Mouse (Mus musculus) kidney, postnatal 36 days (tissue): ENCODE measurements around the gene Jak3.

Source experiments
- DNase-seq, 2 experiments: peaks; one replicate each; pipeline ENCODE4 v3.0.0; 2021 to 2022; ENCODE audit warnings: mixed read lengths in 2 of 2

The Jak3 gene

DNA sequence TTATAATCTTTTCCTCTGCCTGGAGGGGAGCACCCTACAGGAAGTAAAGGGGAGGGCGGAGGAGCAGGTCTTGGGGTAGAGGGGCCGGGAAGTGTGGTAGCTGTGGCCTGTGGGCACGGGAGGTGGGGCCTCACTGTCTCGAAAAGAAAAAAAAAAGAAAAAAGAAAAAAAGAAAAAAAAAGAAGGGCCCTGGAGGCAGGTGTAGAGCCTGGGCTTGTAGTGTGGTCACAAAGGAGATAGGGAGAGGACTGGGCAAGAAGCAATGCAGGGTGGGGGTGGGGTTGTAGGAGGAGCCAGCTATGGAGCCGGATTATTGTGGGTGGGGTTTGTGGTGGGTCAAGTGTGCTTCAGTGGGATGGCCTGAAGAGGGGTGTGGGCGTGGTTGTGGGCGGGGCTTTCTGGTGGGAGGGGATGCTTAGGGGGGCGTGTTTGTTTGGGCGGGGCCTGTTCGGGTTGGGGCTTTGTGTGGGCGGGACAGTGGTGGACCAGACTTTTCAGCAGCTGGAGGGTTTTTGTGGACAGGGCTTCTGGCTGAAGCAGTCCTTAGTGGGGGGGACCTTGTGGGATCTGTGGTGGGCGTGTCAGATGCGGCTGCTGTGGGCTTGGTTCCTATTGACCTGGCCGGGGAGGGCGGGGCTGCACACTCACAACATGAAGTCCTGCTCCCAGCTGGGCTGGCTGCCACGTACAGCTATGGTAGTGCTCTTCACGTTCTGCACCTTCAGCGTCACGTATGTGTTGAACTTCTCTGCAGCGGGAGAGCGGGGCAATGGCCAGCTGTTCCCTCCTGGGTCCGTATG, 10.6 kb upstream of the Jak3 start:
- DNase-seq: peak; percentile 53 to 75

DNA sequence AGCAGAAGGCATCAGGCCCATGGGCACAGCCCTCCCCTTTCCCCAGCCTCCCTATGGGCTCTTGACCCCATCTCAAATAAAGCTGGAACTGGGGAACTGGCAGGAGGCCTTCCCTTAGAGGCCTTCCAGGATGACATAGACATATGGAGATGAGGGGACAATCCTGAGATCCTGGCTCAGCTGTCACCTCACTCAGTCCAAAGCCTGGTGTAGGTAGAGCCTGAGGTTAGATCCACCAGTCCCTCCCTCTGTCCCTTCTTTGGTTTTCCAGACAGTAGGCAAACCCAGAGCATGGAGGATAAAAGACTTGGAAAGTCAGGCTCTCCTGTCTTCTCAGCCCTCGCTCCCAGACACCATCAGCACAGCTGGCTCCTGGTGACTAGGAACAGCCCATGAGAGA, 9.2 kb upstream of the Jak3 start:
- no peak for DNase-seq

- no peak for DNase-seq
These were observed 8.8 kb upstream of the Jak3 start for GRCm38 (mm10) chr8:71667256-71667655.

GRCm38 (mm10) chr8:71668220-71668975, 7.7 kb upstream of the Jak3 start:
- peak; percentile 39 to 57 for DNase-seq

DNA sequence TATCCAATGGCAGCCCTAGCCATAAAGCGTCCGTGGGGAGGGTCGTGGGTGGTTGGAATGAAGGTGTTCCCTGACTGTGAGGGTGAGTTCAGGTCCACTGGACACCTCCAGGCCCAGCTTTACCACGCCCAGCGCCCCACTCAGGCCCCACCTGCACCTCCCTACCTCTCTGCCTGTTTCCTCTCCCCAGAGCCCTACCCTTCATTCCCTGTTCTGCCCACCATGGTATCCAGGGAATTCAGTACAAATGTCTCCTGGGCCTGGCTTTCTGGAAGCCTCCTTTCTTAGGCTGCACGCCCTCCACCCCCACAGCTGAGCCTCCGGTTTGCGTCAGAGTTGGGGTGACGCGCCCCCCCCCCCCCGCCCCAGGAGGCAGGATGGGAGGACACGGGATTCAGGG, 5.9 kb upstream of the Jak3 start:
- no peak for DNase-seq

GRCm38 (mm10) chr8:71670621-71671548, 5.2 kb upstream of the Jak3 start:
- peak; percentile 55 to 65 for DNase-seq

DNA sequence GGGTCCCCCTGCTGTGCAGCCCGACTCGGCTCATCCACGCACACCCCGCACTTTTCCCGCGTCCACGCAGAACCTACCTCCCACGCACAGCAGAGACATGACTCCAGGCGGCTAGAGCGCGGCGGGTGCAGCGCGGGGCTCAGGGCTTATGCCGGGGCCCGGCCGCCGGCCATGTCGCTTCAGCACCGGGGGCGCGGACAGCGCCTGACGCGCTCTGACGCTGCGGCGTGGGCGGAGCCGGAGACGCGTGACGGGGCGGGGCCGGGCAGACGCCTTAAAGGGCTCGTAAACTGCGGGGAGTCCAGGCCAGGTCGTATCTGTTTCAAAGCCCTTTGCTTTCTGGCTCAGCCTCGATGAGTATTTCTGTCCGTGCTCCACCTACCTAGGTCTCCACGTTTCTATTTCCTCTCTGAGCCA, 4.5 kb upstream of the Jak3 start, which contains the start of gene Unc13a:
Gene Unc13a, minus strand, starts transcription at position 209 of the 417 bp plus-strand sequence.
- DNase-seq: peak; percentile 85 to 96

DNA sequence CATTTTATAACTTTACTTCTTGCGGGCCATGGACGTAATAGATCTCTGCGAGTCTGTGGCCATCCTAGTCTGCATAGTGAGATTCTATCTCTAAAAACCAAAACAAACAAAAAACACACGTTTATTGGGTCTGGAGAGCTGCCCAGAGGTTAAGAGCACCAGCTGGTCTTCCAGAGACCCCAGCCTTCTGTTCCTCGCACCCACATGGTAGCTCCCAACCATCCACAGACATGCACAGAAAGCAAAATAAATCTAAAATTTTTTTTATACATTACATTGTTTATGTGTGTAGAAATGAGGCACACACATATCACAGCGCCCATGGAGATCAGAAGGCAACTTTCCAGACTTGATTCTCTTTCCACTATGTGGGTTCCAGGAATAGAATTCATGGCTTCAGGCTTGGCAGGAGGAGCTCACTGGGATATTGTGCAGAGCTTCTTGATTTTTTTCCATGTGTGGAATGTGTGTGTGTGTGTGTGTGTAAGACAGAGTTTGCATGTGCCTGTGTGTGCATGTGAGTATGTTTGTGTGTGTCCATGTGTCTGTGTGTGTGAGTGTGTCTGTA, 3.8 kb upstream of the Jak3 start:
- no peak for DNase-seq

- no peak for DNase-seq
These were observed 2.0 kb upstream of the Jak3 start for GRCm38 (mm10) chr8:71674071-71674470.

DNA sequence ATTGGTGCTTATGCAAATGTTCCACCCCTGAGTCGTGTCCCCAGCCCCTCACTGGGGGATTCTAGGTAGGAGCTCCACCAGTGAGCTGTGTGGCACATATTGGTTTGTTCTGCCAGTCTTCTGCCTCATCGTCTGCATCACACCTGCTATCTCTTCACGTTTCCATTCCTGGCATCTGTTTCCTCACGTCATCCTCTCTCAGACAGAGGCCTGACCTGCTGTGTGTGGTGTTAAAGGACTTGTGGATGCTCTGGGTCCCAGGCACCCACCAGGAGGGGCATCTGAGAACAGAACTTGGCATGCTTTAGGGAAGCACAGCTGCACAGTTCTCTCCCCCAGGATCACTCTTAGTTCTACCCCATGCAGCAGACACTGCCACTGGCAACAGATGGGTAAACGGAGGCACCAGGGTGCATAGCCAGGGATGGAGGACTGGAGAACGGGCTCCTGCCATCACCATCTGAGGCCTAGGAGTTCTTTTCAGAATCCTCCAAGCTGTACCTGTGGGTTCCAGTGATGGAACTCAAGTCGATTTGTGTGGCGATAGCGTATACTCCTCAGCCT, 558 bp upstream of the Jak3 start:
- DNase-seq: no peak

DNA sequence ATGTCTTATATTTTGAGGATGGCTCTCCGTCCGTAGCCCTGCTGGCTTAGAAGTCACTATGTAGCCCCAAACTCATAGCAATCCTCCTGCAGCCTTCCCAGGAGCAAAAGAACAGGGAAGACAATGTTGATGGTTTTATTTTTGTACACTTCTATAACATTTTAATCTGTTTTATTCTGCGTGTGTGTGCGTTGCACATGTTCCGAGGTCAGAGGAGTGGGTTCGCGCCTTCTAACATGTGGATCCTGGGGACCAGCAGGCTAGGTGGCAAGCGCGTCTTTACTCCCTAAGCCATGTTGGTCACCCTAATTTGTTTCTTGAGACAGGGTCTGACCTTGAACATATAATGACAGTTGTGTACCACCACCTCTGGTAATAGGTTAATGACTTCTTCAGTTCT, 707 bp downstream of the Jak3 start:
- no peak for DNase-seq

GRCm38 (mm10) chr8:71677555-71677954, 1.5 kb downstream of the Jak3 start:
- peak; percentile 50 to 70 for DNase-seq

DNA sequence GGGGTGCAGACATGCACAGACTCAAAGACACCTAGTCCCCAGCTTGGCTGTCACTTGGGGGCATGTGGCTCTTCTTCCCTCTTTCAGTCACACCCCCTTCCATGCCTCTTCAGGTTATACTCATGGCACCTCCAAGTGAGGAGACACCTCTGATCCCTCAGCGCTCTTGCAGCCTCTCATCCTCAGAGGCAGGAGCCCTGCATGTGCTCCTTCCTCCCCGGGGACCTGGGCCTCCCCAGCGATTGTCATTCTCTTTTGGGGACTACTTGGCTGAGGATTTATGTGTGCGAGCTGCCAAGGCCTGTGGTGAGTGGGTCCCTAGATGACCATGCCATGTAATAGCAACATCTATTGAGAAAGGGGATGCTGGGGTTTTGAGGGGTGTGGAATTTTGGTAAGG, 2.1 kb downstream of the Jak3 start:
- DNase-seq: no peak

- no peak for DNase-seq
These were observed 3.0 kb downstream of the Jak3 start for GRCm38 (mm10) chr8:71679116-71679515.

- DNase-seq: peak in 1 of 2 experiments; percentile 45
These were observed 3.6 kb downstream of the Jak3 start for GRCm38 (mm10) chr8:71679550-71680168.

GRCm38 (mm10) chr8:71680471-71680870, 4.4 kb downstream of the Jak3 start:
- peak; percentile 60 to 68 for DNase-seq

GRCm38 (mm10) chr8:71681369-71681915, 5.3 kb downstream of the Jak3 start:
- DNase-seq: no peak

DNA sequence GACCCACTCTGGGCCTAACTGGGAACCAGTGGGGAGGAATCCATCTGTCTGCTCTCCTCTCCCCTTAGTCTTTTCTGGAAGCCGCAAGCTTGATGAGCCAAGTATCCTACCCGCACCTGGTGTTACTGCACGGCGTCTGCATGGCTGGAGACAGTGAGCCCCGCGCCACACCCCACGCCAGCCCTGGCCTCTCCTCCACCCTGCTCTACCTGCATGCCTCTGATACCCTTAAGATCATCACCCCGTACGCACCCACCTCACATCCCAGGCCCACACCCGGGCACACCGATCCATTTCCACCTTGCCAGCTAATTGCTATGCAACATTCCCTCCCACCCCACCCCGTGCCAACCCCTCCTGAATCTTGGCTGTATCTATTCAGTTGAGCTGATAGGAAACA, 6.7 kb downstream of the Jak3 start:
- no peak for DNase-seq

DNA sequence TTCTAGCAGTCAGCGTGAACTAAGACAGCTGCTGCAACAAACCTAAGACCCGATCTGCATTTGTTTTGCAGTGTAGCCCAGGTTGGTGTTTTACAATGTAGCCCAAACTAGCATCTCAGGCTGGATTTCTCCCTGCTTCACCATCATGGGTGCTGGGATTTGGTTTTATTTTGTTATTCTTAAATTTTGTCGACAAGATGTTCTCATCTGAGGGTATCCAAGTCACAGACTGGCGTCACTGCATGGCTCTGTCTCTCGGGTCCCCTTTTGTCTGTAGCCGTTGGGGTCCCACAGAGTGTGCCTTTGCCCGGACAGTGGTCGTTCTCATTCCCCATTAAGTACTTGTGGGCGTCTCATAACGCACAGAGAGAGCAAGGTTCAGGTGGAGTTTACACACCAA, 8.6 kb downstream of the Jak3 start:
- no peak for DNase-seq

GRCm38 (mm10) chr8:71685573-71685972, 9.5 kb downstream of the Jak3 start:
- no peak for DNase-seq

- DNase-seq: no peak
These were observed 10.1 kb downstream of the Jak3 start for GRCm38 (mm10) chr8:71686143-71686734.
